Mouse (Mus musculus): ENCODE measurements around the gene Tbck.

Gene Tbck

GRCm38 (mm10) chr3:132835118-132835794, 151.3 kb downstream of the Tbck start:
- DNase-seq, result no peak

GRCm38 (mm10) chr3:132837134-132837533, 153.2 kb downstream of the Tbck start:
- DNase-seq, result no peak

GRCm38 (mm10) chr3:132838656-132839417, 154.9 kb downstream of the Tbck start:
- no peak for DNase-seq

- no peak for DNase-seq
These were observed 155.6 kb downstream of the Tbck start for GRCm38 (mm10) chr3:132839516-132839915.

GRCm38 (mm10) chr3:132842676-132843075, 158.7 kb downstream of the Tbck start:
- DNase-seq, result no peak

GRCm38 (mm10) chr3:132849669-132850068, 165.7 kb downstream of the Tbck start:
- DNase-seq, result no peak

GRCm38 (mm10) chr3:132850431-132850830, 166.5 kb downstream of the Tbck start:
- DNase-seq, result no peak

- no peak for DNase-seq
These were observed 167.5 kb downstream of the Tbck start for GRCm38 (mm10) chr3:132851417-132851816.

- DNase-seq, result peak; percentile 79
These were observed 168.1 kb downstream of the Tbck start for GRCm38 (mm10) chr3:132851841-132852728.

GRCm38 (mm10) chr3:132854271-132854670, 170.3 kb downstream of the Tbck start:
- no peak for DNase-seq

GRCm38 (mm10) chr3:132855458-132856212, 171.7 kb downstream of the Tbck start:
- peak; percentile 50 for DNase-seq

- DNase-seq, result peak; percentile 57
These were observed 172.7 kb downstream of the Tbck start for GRCm38 (mm10) chr3:132856651-132857050.

- DNase-seq, result peak; percentile 56
These were observed 174.9 kb downstream of the Tbck start for GRCm38 (mm10) chr3:132858849-132859248.

GRCm38 (mm10) chr3:132859573-132859972, 175.6 kb downstream of the Tbck start:
- no peak for DNase-seq

GRCm38 (mm10) chr3:132860796-132861195, 176.9 kb downstream of the Tbck start:
- no peak for DNase-seq

- no peak for DNase-seq
These were observed 179.9 kb downstream of the Tbck start for GRCm38 (mm10) chr3:132863843-132864242.

GRCm38 (mm10) chr3:132864329-132864919, 180.5 kb downstream of the Tbck start:
- DNase-seq, result no peak

- DNase-seq, result no peak
These were observed 181.0 kb downstream of the Tbck start for GRCm38 (mm10) chr3:132864986-132865385.

GRCm38 (mm10) chr3:132865596-132865995, 181.7 kb downstream of the Tbck start:
- no peak for DNase-seq

GRCm38 (mm10) chr3:132866984-132867383, 183.0 kb downstream of the Tbck start:
- no peak for DNase-seq

GRCm38 (mm10) chr3:132868838-132869237, 184.9 kb downstream of the Tbck start:
- DNase-seq, result peak; percentile 71

- DNase-seq, result no peak
These were observed 186.1 kb downstream of the Tbck start for GRCm38 (mm10) chr3:132870079-132870478.
